Mouse (Mus musculus): ENCODE measurements at regions not wholly inside any gene's neighbourhood (a gene's known extent, or its start where the extent isn't known, plus 50 kb on each side); places are given as distances from the start of the nearest gene placed in this dataset.

GRCm38 (mm10) chr13:35417500-35417899, 242.1 kb upstream of the Cdyl start:
- Histone ChIP-seq H3K27me3 (no peaks in the 10 kb centered on the region), H3K4me3 (no peak overlapping the region), H3K9me3 (replicated peaks) (no peaks in the 10 kb centered on the region), H3K27ac (no peak overlapping the region), H3K36me3 (no peaks in the 10 kb centered on the region), H3K4me2 (no peak overlapping the region), H3K9ac (no peak overlapping the region), H3K4me1 (replicated peaks) (no peaks in the 10 kb centered on the region)
- WGBS = 88% methylated on average over 4 of the region's 4 CpGs
- no peak for ATAC-seq (replicated peaks; ENCODE audit: insufficient number of reproducible peaks, insufficient read depth, low FRiP score, low read depth)

DNA sequence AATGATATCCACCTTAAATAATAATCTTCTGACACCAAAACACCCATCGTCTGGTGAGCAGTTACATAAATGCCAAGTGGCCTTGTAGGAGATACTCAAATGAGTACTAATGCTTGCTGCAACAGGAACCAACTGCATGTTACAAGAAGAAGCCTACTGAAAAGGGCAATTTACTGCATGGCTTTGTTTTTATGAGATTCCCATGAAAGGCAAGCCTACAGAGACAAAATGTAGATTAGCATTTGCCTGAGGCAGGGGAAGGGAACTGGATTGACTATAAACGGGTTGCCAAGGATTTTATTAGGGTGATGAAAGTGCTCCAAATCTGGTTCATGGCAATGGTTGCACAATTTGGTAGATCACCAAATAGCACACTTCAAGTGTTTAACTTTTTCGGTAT, 239.6 kb upstream of the Cdyl start:
- no peak overlapping the region for H3K9ac ChIP-seq
- WGBS = 86% methylated on average over 3 of the region's 3 CpGs
- no peaks in the 10 kb centered on the region for H3K27me3 ChIP-seq
- no peak overlapping the region for H3K4me2 ChIP-seq
- no peaks in the 10 kb centered on the region for H3K4me1 ChIP-seq (replicated peaks)
- no peaks in the 10 kb centered on the region for H3K9me3 ChIP-seq (replicated peaks)
- H3K36me3 ChIP-seq = no peaks in the 10 kb centered on the region
- no peak overlapping the region for H3K4me3 ChIP-seq
- ATAC-seq (replicated peaks; ENCODE audit: insufficient number of reproducible peaks, insufficient read depth, low FRiP score, low read depth) = no peak
- H3K27ac ChIP-seq = no peak overlapping the region

- H3K9ac ChIP-seq = no peak overlapping the region
- no peaks in the 10 kb centered on the region for H3K36me3 ChIP-seq
- 80% methylated on average over 4 of the region's 4 CpGs for WGBS
- ATAC-seq (replicated peaks; ENCODE audit: insufficient number of reproducible peaks, insufficient read depth, low FRiP score, low read depth) = no peak
- no peaks in the 10 kb centered on the region for H3K4me1 ChIP-seq (replicated peaks)
- no peak overlapping the region for H3K4me3 ChIP-seq
- no peak overlapping the region for H3K27ac ChIP-seq
- H3K27me3 ChIP-seq = no peaks in the 10 kb centered on the region
- no peaks in the 10 kb centered on the region for H3K9me3 ChIP-seq (replicated peaks)
- H3K4me2 ChIP-seq = no peak overlapping the region
Measured at GRCm38 (mm10) chr13:35426061-35426460, 233.6 kb upstream of the Cdyl start.

DNA sequence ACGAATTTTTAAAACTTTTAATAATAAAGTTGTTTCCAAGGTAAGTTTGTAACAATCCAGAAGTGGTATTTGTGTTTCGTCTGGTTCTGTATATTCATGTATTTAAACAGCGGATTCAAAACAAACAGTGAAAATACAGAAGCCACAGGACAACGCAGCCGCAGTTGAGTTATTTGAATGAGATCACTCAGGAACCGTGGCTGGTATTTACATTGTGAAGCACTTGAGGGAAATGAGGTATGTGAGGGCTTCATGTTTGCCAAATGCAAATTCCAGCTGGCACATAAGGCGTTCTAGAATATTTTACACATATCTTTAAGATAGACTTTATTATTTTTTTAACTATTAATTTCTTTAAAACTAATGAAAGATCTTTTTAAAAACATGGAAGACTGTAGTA, 224.5 kb upstream of the Cdyl start:
- H3K4me3 ChIP-seq = no peak overlapping the region
- ATAC-seq (replicated peaks; ENCODE audit: insufficient number of reproducible peaks, insufficient read depth, low FRiP score, low read depth) = no peak
- H3K9ac ChIP-seq = no peak overlapping the region
- 41% methylated on average over 7 of the region's 7 CpGs for WGBS
- no peaks in the 10 kb centered on the region for H3K4me1 ChIP-seq (replicated peaks)
- no peaks in the 10 kb centered on the region for H3K36me3 ChIP-seq
- no peak overlapping the region for H3K27ac ChIP-seq
- H3K9me3 ChIP-seq (replicated peaks) = no peaks in the 10 kb centered on the region
- no peak overlapping the region for H3K4me2 ChIP-seq
- no peaks in the 10 kb centered on the region for H3K27me3 ChIP-seq

DNA sequence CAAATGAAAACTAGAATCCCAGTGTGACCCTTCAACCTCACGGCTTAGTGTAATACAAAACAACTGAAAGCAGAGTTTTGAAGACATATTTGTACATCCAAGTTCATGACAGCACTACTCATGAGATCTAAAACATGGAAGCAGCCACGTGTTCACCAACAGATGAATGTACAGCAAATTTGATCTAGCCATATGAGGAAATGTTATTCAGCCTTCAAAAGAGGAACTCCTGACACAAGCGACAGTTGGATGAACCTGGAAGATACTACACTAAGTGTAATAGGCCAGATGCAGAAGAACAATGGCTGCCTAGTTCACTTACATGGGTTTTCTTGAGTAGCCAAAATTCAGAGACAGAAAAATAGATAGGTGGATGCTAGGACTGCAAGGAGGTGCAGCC, 212.0 kb upstream of the Cdyl start:
- H3K9ac ChIP-seq = no peak overlapping the region
- no peak for ATAC-seq (replicated peaks; ENCODE audit: insufficient number of reproducible peaks, insufficient read depth, low FRiP score, low read depth)
- H3K4me3 ChIP-seq = no peak overlapping the region
- H3K4me2 ChIP-seq = no peak overlapping the region
- H3K9me3 ChIP-seq (replicated peaks) = no peaks in the 10 kb centered on the region
- H3K27ac ChIP-seq = no peak overlapping the region
- peaks cover 5% of the 10 kb centered on the region; the same call in 1 of the 2 replicates for H3K4me1 ChIP-seq (replicated peaks)
- WGBS = 72% methylated on average over 3 of the region's 3 CpGs
- H3K36me3 ChIP-seq = no peaks in the 10 kb centered on the region
- no peaks in the 10 kb centered on the region for H3K27me3 ChIP-seq

DNA sequence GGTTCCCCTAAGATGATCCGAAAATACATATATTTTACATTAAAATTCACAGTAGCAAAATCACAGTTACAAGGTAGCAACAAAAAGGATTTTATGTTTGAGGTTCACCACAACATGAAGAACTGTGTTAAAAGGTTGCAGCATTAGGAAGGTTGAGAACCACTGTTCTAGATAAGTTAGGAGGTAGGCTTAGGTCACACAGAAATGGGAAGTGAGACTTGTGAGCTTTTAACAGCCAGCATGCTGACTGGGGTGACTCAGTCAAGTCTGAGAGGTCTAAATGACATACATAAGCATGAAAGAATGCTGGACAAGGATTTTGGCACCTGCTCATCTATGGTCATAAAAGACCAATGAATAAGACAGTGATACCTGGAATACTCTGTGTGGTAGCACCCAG, 207.2 kb upstream of the Cdyl start:
- H3K4me3 ChIP-seq = no peak overlapping the region
- H3K4me1 ChIP-seq (replicated peaks) = peaks cover 19% of the 10 kb centered on the region
- H3K27ac ChIP-seq = peak overlapping the region; percentile 48; the same call in 1 of the 2 replicates
- no peak overlapping the region for H3K4me2 ChIP-seq
- no peaks in the 10 kb centered on the region for H3K36me3 ChIP-seq
- no peak for ATAC-seq (replicated peaks; ENCODE audit: insufficient number of reproducible peaks, insufficient read depth, low FRiP score, low read depth)
- H3K9me3 ChIP-seq (replicated peaks) = no peaks in the 10 kb centered on the region
- H3K27me3 ChIP-seq = no peaks in the 10 kb centered on the region
- 89% methylated on average over 1 of the region's 1 CpGs for WGBS
- no peak overlapping the region for H3K9ac ChIP-seq

DNA sequence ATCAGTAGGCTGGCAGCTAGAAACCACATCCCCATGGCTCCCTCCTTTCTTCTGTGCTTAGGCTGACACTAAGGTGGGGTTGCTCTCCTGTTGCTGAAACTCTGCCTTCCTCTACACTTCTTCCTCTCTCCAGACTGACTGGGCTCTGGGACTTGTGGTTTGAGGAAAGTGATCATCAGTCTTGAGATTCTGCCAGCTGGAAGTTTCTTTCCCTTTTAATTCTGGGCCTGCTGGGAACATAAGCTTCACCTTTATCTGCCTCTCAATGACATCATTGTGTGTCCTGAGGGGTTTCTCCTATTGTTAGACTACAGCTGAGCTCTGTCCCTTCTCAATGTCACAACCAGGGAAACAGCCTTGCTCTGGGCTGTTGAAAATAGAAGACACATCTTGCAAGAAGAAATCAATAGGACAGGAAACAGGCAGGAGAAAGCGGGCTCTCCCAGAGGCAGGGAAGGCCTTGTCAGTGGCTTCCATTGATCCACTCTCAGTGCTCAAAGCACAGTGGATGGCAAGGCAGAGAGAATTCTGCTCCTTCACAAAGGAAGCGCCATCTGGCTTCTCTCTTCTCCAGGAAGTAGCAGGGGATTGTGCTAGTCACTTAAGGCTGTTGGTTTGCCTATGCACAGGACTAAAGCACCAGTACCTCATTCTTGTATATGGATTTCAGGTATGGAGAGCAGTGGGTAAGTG, 206.3 kb upstream of the Cdyl start:
- H3K9ac ChIP-seq = no peak overlapping the region
- WGBS = 40% methylated on average over 2 of the region's 2 CpGs
- H3K4me1 ChIP-seq (replicated peaks) = peaks cover 19% of the 10 kb centered on the region
- no peaks in the 10 kb centered on the region for H3K9me3 ChIP-seq (replicated peaks)
- no peak overlapping the region for H3K4me3 ChIP-seq
- no peaks in the 10 kb centered on the region for H3K27me3 ChIP-seq
- peak; percentile 75 for ATAC-seq (replicated peaks; ENCODE audit: insufficient number of reproducible peaks, insufficient read depth, low FRiP score, low read depth)
- H3K4me2 ChIP-seq = no peak overlapping the region
- H3K36me3 ChIP-seq = no peaks in the 10 kb centered on the region
- H3K27ac ChIP-seq = peak overlapping the region; percentile 48

GRCm38 (mm10) chr13:35460051-35460450, 199.6 kb upstream of the Cdyl start:
- H3K36me3 ChIP-seq = no peaks in the 10 kb centered on the region
- no peak overlapping the region for H3K27ac ChIP-seq
- WGBS = 83% methylated on average over 1 of the region's 1 CpGs
- no peaks in the 10 kb centered on the region for H3K27me3 ChIP-seq
- ATAC-seq (replicated peaks; ENCODE audit: insufficient number of reproducible peaks, insufficient read depth, low FRiP score, low read depth) = no peak
- H3K4me1 ChIP-seq (replicated peaks) = no peaks in the 10 kb centered on the region
- no peaks in the 10 kb centered on the region for H3K9me3 ChIP-seq (replicated peaks)
- H3K4me3 ChIP-seq = no peak overlapping the region
- H3K9ac ChIP-seq = no peak overlapping the region
- H3K4me2 ChIP-seq = no peak overlapping the region

GRCm38 (mm10) chr13:35463231-35463630, 196.4 kb upstream of the Cdyl start:
- 82% methylated on average over 1 of the region's 1 CpGs for WGBS

DNA sequence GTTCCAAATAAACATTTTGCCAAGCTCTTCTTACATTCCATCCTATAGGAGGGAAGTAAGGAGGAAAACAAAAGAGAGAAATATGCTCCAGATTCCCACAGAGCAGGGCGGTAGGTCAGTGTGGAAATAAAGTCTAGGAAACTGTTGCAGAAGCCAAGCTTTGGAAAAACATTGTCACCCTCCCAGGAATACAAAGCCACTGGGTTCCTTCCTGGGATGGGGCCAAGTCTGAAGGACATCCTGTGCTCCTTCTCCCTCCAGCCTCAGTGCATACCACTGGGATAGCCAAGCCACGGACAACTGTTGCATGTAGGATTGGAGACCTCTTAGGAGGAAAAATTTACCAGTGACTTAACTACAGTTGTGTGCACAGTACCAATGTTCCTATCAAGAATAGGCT, 195.8 kb upstream of the Cdyl start:
- Histone ChIP-seq H3K9me3 (replicated peaks) (no peaks in the 10 kb centered on the region), H3K4me3 (no peak overlapping the region), H3K4me2 (no peak overlapping the region), H3K27me3 (no peaks in the 10 kb centered on the region), H3K4me1 (replicated peaks) (no peaks in the 10 kb centered on the region), H3K9ac (no peak overlapping the region), H3K27ac (no peak overlapping the region), H3K36me3 (no peaks in the 10 kb centered on the region)
- WGBS = 65% methylated on average over 2 of the region's 2 CpGs
- ATAC-seq (replicated peaks; ENCODE audit: insufficient number of reproducible peaks, insufficient read depth, low FRiP score, low read depth) = peak; percentile 27

More at GRCm38 (mm10) chr13:35463231-35463630, 196.4 kb upstream of the Cdyl start:
- Histone ChIP-seq H3K4me2 (no peak overlapping the region), H3K9me3 (replicated peaks) (no peaks in the 10 kb centered on the region), H3K4me3 (no peak overlapping the region), H3K27me3 (no peaks in the 10 kb centered on the region), H3K36me3 (no peaks in the 10 kb centered on the region), H3K9ac (no peak overlapping the region), H3K4me1 (replicated peaks) (no peaks in the 10 kb centered on the region), H3K27ac (no peak overlapping the region)
- ATAC-seq (replicated peaks; ENCODE audit: insufficient number of reproducible peaks, insufficient read depth, low FRiP score, low read depth) = no peak

GRCm38 (mm10) chr13:35469361-35470198, 190.1 kb upstream of the Cdyl start:
- H3K4me1 ChIP-seq (replicated peaks) = peaks cover 5% of the 10 kb centered on the region
- H3K27ac ChIP-seq = no peak overlapping the region; the same call in 1 of the 2 replicates
- no peak overlapping the region for H3K9ac ChIP-seq
- H3K4me3 ChIP-seq = no peak overlapping the region
- H3K9me3 ChIP-seq (replicated peaks) = no peaks in the 10 kb centered on the region
- no peaks in the 10 kb centered on the region for H3K36me3 ChIP-seq
- 0 out of 2 replicates have a peak, but pooled peaks have one; percentile 31 for ATAC-seq (replicated peaks; ENCODE audit: insufficient number of reproducible peaks, insufficient read depth, low FRiP score, low read depth)
- H3K27me3 ChIP-seq = no peaks in the 10 kb centered on the region
- no peak overlapping the region for H3K4me2 ChIP-seq
- WGBS = 52% methylated on average over 11 of the region's 11 CpGs
